Comparison of ENCODE assay signal across 9 mouse cellular contexts in the genomic region with DNA sequence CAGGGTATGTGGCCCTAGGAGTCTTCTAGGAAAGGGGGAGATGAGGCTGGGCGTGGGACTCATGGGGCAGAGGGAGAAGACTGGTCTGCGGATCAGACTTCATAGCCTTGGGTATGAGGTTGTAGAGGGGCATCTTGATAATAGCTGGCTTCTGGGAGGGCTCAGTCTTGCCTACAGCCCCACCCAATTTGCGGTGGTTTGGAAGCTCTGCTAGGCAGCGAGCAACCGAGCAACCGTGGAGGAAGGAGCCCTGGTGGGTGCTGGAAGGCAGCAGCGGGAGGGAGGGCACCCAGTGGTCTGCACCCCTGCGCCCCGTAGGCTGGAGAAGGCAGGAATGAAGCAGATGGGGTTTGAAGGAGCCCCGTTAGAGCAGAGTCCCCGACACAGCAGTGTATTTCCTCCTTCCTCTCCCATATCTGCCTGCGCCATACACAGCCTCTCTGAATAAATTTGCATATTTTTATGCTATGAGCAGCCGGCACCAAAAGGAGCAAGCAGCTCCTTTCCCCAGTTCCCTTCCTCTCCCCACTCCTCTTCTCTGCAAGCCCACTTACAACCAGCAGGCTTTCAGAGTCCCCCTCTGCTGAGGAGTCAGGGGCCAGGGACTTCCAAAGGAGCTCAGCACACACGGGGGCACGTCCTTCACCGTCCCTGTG. TPM values are rescaled to one million over a fixed set of nuclear protein-coding genes. Genes with fewer than 3 reads are reported as not detected.
A peak's percentile ranks its signal among the peaks of the same experiment; 100 is the strongest.
DNase-seq lines count a peak whose midpoint lies in the region; ATAC-seq and TF ChIP-seq lines count a peak whose summit lies in the region.
"Had no signal": no experiment of that assay in that cellular context is flagged by ENCODE, and none has a peak within 500 bp of the region (broad histone marks: within the 10 kb centered on the region; RNA-seq: fewer than 3 reads in every experiment).

No protein-coding gene starts in this region.

- peaks cover 5% of the 10 kb centered on the region for H3K36me3 ChIP-seq in heart, embryonic 10.5 days
- H3K36me3 ChIP-seq in E14TG2a.4 (ENCODE audit: insufficient read depth, low read length) = no peaks in the 10 kb centered on the region

- intact Hi-C loops in heart, postnatal 10 days (cut with DNase I) = no loop called here

- H3K9me3 ChIP-seq in heart, embryonic 10.5 days = no peaks in the 10 kb centered on the region
- no peaks in the 10 kb centered on the region for H3K9me3 ChIP-seq in E14TG2a.4 (ENCODE audit: low read length)

- DNase-seq in heart, embryonic 10.5 days (ENCODE audit: low spot score) = no peak
- no peak for DNase-seq in heart, postnatal 10 days
- peak; percentile 28 for DNase-seq in thymus, postnatal 25 days
- no peak for DNase-seq in adrenal gland, postnatal 10 days

- ATAC-seq in hematopoietic stem cell, adult 5-6 weeks (replicated peaks in 1 of 2; ENCODE audit: insufficient read depth in 1 of 2, low FRiP score in 2 of 2, low TSS enrichment in 1 of 2, low read depth in 1 of 2, poor library complexity in 2 of 2, severe bottlenecking in 2 of 2) = peak; percentile 44 to 63; a peak in 3 of 4 replicates
- peak; percentile 64 for ATAC-seq in megakaryocyte progenitor cell, adult 5-6 weeks (replicated peaks; ENCODE audit: poor library complexity)
- no peak for ATAC-seq in monocyte, adult 5-6 weeks (replicated peaks; ENCODE audit: insufficient number of reproducible peaks, low FRiP score, low TSS enrichment, poor library complexity, severe bottlenecking)

- WGBS in heart, embryonic 10.5 days = 28% methylated on average over 16 of the region's 16 CpGs

- peak overlapping the region; percentile 47 for H3K4me3 ChIP-seq in heart, embryonic 10.5 days
- H3K4me3 ChIP-seq in E14TG2a.4 (replicated peaks; ENCODE audit: low read length) = peak overlapping the region; percentile 55

- no peak for TF ChIP-seq CTCF in E14TG2a.4 (conservative IDR thresholded peaks at IDR 0.05; ENCODE audit: low read length)

- peaks cover 24% of the 10 kb centered on the region for H3K4me1 ChIP-seq in heart, embryonic 10.5 days
- H3K4me1 ChIP-seq in E14TG2a.4 (replicated peaks; ENCODE audit: low read depth, low read length) = peaks cover 38% of the 10 kb centered on the region

- peak overlapping the region; percentile 80 for H3K27ac ChIP-seq in heart, embryonic 10.5 days

- no peaks in the 10 kb centered on the region for H3K27me3 ChIP-seq in heart, embryonic 10.5 days (ENCODE audit: insufficient read depth, poor library complexity, severe bottlenecking)
- H3K27me3 ChIP-seq in E14TG2a.4 (ENCODE audit: insufficient read depth, low read length) = peaks cover 17% of the 10 kb centered on the region

RNA-seq across cellular contexts. Expression of a gene that starts 20.9 kb away (rescaled TPM):
- not detected in 2 replicates for polyA plus RNA-seq in heart, embryonic 10.5 days (2016; fragmentation: Nextera tagmentation; extraction: Ambion mirVana)
- total RNA-seq in heart, postnatal 10 days (2021) = not detected
- total RNA-seq in hematopoietic stem cell, adult 5-6 weeks (2017) = not detected in 2 replicates
- total RNA-seq in megakaryocyte progenitor cell, adult 5-6 weeks (2015) = not detected in 2 replicates
- total RNA-seq in megakaryocyte progenitor cell, adult 5-6 weeks (2017) = not detected in 2 replicates
- total RNA-seq in monocyte, adult 5-6 weeks (2017) = not detected in 3 replicates
- not detected for total RNA-seq in adrenal gland, postnatal 10 days (2021)
- polyA plus RNA-seq: frontal cortex, adult 2 months had no signal
